Mouse (Mus musculus) small intestine, adult 2 months (tissue): ENCODE results near the gene Tmcc3.

Experiments
- CTCF ChIP-seq: fragments of 200-500 bp; IDR thresholded peaks from 2 replicates; pipeline ENCODE4 v1.5.1; 2012; ENCODE audit warnings: low read depth, mild to moderate bottlenecking, control low read depth, inconsistent platforms, low read length, moderate library complexity, mixed read lengths; ENCODE audit not compliant: insufficient replicate concordance, insufficient read length; ENCODE audit errors: extremely low read depth
- POLR2A ChIP-seq: fragments of 200-500 bp; IDR thresholded peaks from 2 replicates; pipeline ENCODE4 v1.6.1; 2012; ENCODE audit warnings: low read depth, mild to moderate bottlenecking, control low read depth, inconsistent platforms, low read length, moderate library complexity

GRCm38 (mm10) chr10:94471487-94471886, 159.7 kb downstream of the Tmcc3 start:
- no peak for TF ChIP-seq CTCF
- TF ChIP-seq POLR2A: no peak
